Mouse (Mus musculus) kidney, embryonic 15.5 days (tissue): ENCODE measurements around the gene Wnt3a. TPM values are rescaled to one million over a fixed set of nuclear protein-coding genes. Genes with fewer than 3 reads are reported as not detected.

Experiments
- ATAC-seq: fragments of 200-750 bp; cut with Nextera tagmentation; replicated peaks from 2 replicates; pipeline ENCODE4 v1.8.0; 2017; ENCODE audit warnings: moderate TSS enrichment; ENCODE audit not compliant: low FRiP score
- H3K27ac ChIP-seq: fragments of 300-500 bp; sonication (generic); 2 replicates; pipeline ENCODE4 v1.5.1; 2015; ENCODE audit warnings: mild to moderate bottlenecking, inconsistent platforms
- H3K27me3 ChIP-seq: fragments of 300-500 bp; sonication (generic); 2 replicates; pipeline ENCODE4 v1.6.1; 2015; ENCODE audit warnings: inconsistent platforms
- H3K36me3 ChIP-seq: fragments of 300-500 bp; sonication (generic); 2 replicates; pipeline ENCODE4 v1.6.1; 2015; ENCODE audit warnings: inconsistent platforms
- H3K4me1 ChIP-seq: fragments of 300-500 bp; sonication (generic); 2 replicates; pipeline ENCODE4 v1.6.1; 2015; ENCODE audit warnings: inconsistent platforms
- H3K4me2 ChIP-seq: fragments of 300-500 bp; sonication (generic); 2 replicates; pipeline ENCODE4 v1.6.1; 2015; ENCODE audit warnings: moderate library complexity, mild to moderate bottlenecking, inconsistent platforms
- H3K4me3 ChIP-seq: fragments of 300-500 bp; sonication (generic); replicated peaks from 2 replicates; pipeline ENCODE4 v1.5.1; 2015; ENCODE audit warnings: mild to moderate bottlenecking, inconsistent platforms
- H3K9ac ChIP-seq: fragments of 300-500 bp; sonication (generic); 2 replicates; pipeline ENCODE4 v1.6.1; 2015; ENCODE audit warnings: mild to moderate bottlenecking, inconsistent platforms
- H3K9me3 ChIP-seq: fragments of 300-500 bp; sonication (generic); replicated peaks from 2 replicates; pipeline ENCODE4 v1.6.1; 2016; ENCODE audit warnings: inconsistent platforms
- WGBS: fragments of 180-500 bp; shearing (Covaris S2); methylation state at CpG from one replicate; pipeline ENCODE4 v1.1.7; 2015; ENCODE audit warnings: mixed read lengths; 5-methylcytosine and 5-hydroxymethylcytosine counted together
- polyA plus RNA-seq: library from polyadenylated mRNA; unstranded; fragments of >200 nt; fragmentation: Nextera tagmentation; extraction: Ambion mirVana; gene quantifications from 2 replicates; pipeline ENCODE4 v1.2.1, GENCODE M21; 2015

Wnt3a gene
- polyA plus RNA-seq, 1 experiment from 2014 or later, result not detected

DNA sequence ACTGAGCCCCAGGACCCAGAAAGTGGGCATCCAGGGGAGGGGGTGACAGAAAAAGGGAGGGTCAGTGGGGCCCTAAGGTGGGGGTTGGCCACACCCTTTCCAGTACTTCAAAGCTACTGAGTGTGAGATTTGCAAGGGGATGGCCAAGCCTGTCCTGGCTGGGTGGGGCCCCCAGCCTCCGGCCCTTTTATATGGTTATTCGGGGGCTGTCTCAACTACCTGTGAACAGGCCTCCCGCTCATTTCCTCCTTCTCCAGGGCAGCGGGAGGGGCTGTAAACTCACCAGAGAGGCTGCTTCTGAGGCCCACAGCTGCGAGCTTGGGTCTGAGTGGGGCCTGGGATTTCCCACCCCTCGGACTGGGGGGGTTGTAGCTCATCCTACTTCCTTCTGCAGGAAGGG is 46.7 kb downstream of the Wnt3a start:
- Histone ChIP-seq H3K4me2 (no peak overlapping the region), H3K9ac (no peak overlapping the region), H3K27me3 (peaks cover 40% of the 10 kb centered on the region), H3K27ac (no peak overlapping the region), H3K4me1 (peaks cover 4% of the 10 kb centered on the region; the same call in 1 of the 2 replicates), H3K9me3 (no peaks in the 10 kb centered on the region), H3K36me3 (no peaks in the 10 kb centered on the region), H3K4me3 (no peak overlapping the region)
- 8% methylated on average over 6 of the region's 6 CpGs for WGBS
- ATAC-seq, result no peak

DNA sequence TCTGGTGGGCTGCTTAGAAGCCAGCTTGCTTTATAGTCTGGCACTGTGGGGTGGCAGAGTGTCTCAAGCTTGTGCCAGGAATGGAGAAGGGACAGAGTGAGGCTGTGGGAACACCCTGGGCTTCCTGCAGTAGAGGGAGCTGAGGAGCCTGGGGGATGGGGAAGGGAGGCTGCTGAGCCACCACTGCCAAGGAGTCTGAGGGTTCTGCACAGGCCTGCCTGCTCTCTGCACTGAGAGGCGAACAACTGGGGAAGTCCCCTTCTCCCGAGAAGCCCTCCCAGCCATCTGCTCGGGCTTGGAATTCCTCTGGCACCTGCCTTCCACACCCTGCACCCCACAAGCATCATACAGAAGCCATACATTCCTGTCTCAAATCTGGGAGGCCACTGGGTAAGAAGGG is 48.7 kb downstream of the Wnt3a start:
- peaks cover 38% of the 10 kb centered on the region for H3K27me3 ChIP-seq
- no peak overlapping the region for H3K27ac ChIP-seq
- H3K4me2 ChIP-seq, result no peak overlapping the region
- H3K9ac ChIP-seq, result no peak overlapping the region
- ATAC-seq, result no peak
- peaks cover 15% of the 10 kb centered on the region; the same call in 1 of the 2 replicates for H3K4me1 ChIP-seq
- WGBS, result 8% methylated on average over 3 of the region's 3 CpGs
- H3K9me3 ChIP-seq, result no peaks in the 10 kb centered on the region
- H3K4me3 ChIP-seq, result no peak overlapping the region
- no peaks in the 10 kb centered on the region for H3K36me3 ChIP-seq

DNA sequence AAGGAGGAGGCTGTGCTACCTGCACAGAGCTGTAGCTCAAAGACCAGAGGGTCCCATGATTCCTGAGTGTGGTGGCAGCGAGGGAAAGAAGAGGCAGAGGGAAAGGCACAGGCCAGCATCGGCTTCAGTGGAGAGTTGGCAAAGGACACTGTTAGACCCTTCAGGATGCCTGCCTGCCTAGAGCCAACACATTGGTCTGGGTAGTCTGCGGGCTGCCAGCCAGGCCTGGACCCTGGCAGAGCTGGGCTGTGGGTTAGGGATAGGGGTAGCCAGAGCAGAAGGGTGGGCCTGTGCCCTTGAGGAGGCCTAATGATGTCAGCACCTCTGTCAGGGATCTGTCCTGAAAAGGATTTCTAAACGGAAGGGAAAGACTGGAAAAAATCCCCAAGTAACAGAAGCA is 50.8 kb downstream of the Wnt3a start:
- H3K9me3 ChIP-seq, result no peaks in the 10 kb centered on the region
- H3K4me1 ChIP-seq, result peaks cover 15% of the 10 kb centered on the region; the same call in 1 of the 2 replicates
- H3K36me3 ChIP-seq, result no peaks in the 10 kb centered on the region
- no peak for ATAC-seq
- H3K9ac ChIP-seq, result no peak overlapping the region
- H3K4me3 ChIP-seq, result no peak overlapping the region
- H3K27me3 ChIP-seq, result peaks cover 33% of the 10 kb centered on the region
- no peak overlapping the region for H3K4me2 ChIP-seq
- 78% methylated on average over 4 of the region's 4 CpGs for WGBS
- no peak overlapping the region for H3K27ac ChIP-seq

DNA sequence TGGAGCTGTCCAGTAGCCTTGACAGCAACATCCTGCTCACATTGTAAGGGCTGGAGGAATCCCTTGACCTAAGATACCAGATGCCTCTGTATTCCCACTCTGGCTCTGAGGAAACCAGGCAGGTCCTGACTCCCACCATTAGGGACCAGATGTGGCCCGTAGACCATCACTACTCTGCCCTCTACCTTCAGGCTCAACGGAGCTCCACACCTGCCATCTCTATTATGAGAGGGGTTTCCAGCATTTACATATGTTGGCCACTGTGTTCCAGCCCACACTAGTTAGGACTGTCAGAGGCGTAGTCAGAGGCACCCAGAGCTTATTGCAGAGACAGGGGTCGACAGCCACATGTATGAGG is 51.1 kb downstream of the Wnt3a start:
- Histone ChIP-seq H3K4me3 (no peak overlapping the region), H3K27ac (no peak overlapping the region), H3K4me2 (no peak overlapping the region), H3K36me3 (no peaks in the 10 kb centered on the region), H3K27me3 (peaks cover 33% of the 10 kb centered on the region), H3K9me3 (no peaks in the 10 kb centered on the region), H3K9ac (no peak overlapping the region), H3K4me1 (peaks cover 15% of the 10 kb centered on the region; the same call in 1 of the 2 replicates)
- no peak for ATAC-seq
- 51% methylated on average over 4 of the region's 4 CpGs for WGBS

DNA sequence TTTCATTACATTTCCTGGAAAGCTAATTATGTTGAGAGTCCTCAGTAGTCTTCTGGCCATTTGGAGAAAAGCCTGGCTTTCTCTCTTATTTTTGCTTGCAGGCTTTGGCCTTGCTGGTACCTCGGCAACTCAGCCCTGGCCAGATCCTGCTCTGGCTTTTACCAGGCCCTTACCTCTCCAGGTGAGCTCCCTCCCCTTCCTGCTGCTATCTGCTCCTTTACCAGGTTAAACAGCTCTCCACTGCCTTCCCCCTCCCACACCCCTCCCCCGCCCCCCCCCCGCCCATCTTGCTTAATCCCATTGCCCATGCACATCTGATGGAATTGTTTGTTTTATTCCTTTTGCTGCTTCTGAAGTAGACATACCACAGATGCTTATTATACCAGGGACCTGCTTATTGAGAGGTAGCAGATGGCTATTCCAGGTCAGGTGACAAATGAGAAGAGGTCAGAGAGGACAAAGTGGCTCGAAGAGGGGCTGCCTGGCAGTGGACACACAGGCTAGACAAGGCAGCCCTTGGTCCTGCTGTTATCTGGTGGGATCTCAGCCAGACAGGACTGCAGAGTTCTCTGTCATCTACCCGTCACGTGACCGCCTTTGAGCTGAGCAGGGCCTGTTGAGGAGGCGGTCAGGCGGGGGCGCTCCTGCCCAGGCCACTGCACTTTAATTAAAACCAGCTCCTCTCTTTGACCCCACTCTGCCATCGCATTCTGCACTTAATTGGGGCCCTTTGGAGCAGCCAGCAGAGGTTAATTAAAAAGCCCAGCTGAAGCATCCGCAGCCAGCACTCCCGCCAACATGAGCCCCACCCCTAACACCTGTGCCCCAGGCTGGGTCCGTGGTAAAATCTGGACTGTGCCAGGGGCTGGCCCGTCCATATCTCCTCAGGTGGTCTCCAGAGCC is 51.8 kb downstream of the Wnt3a start:
- Histone ChIP-seq H3K27ac (no peak overlapping the region), H3K9me3 (no peaks in the 10 kb centered on the region), H3K36me3 (no peaks in the 10 kb centered on the region), H3K4me1 (peaks cover 15% of the 10 kb centered on the region; the same call in 1 of the 2 replicates), H3K27me3 (peaks cover 33% of the 10 kb centered on the region), H3K4me3 (no peak overlapping the region), H3K9ac (no peak overlapping the region), H3K4me2 (no peak overlapping the region)
- WGBS, result 4% methylated on average over 15 of the region's 15 CpGs
- peak; percentile 82 for ATAC-seq

DNA sequence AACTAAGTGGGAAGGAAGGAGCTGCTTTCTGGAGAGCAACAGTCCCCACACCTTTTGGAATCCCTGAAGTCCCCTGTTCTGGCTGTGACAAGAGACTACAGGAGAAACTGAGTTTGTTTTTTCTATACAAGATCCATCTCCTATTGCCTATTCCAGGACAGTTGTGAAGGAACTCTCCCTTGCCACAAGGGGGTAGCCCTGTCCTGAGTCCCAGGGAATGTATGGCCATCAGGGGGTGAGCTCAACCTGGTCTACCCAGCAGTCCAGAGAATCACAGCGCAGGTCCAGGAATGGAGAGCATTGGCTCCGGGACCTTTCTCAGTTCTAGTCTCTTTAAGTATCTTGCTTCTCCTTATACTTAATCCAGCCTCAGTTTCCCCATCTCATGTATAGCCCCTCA is 57.8 kb downstream of the Wnt3a start:
- no peaks in the 10 kb centered on the region for H3K9me3 ChIP-seq
- no peak overlapping the region for H3K9ac ChIP-seq
- H3K4me3 ChIP-seq, result no peak overlapping the region
- no peak for ATAC-seq
- WGBS, result 76% methylated on average over 2 of the region's 2 CpGs
- no peak overlapping the region for H3K27ac ChIP-seq
- H3K4me2 ChIP-seq, result no peak overlapping the region
- H3K4me1 ChIP-seq, result peaks cover 12% of the 10 kb centered on the region
- no peaks in the 10 kb centered on the region for H3K36me3 ChIP-seq
- H3K27me3 ChIP-seq, result no peaks in the 10 kb centered on the region

DNA sequence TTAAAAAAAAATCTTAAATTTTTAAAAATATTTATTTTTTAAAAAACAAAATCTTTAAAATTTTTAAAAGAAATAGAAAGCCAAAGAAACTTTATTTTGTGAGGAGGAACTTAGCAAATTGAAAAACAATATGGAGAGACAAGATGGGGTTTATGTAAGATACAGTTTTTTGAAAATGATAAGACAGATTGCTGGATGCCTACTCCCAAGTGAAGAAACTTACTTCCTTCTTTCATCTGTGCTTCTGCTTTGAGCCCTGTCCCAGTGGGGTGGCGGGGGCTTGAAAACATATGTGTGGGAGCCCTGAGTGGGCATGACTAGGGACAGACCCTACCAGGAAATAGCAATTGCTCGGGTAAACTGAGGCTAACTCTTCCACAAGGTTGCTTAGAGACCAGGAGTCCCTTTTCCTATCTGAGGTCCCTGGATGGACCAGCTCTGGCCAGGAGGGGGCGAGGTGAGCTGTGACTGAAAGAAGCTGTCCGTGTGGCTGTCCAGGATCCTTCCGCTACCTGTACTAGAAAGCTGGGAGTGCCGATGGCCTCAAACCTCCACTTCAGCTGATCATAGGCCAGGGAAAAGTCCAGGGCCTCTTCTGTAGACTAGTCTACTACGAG is 60.3 kb downstream of the Wnt3a start:
- ATAC-seq, result no peak
- 13% methylated on average over 7 of the region's 7 CpGs for WGBS
- Histone ChIP-seq H3K27ac (no peak overlapping the region), H3K4me1 (peaks cover 25% of the 10 kb centered on the region), H3K27me3 (no peaks in the 10 kb centered on the region), H3K4me2 (no peak overlapping the region), H3K4me3 (no peak overlapping the region), H3K36me3 (no peaks in the 10 kb centered on the region), H3K9ac (no peak overlapping the region), H3K9me3 (no peaks in the 10 kb centered on the region)

DNA sequence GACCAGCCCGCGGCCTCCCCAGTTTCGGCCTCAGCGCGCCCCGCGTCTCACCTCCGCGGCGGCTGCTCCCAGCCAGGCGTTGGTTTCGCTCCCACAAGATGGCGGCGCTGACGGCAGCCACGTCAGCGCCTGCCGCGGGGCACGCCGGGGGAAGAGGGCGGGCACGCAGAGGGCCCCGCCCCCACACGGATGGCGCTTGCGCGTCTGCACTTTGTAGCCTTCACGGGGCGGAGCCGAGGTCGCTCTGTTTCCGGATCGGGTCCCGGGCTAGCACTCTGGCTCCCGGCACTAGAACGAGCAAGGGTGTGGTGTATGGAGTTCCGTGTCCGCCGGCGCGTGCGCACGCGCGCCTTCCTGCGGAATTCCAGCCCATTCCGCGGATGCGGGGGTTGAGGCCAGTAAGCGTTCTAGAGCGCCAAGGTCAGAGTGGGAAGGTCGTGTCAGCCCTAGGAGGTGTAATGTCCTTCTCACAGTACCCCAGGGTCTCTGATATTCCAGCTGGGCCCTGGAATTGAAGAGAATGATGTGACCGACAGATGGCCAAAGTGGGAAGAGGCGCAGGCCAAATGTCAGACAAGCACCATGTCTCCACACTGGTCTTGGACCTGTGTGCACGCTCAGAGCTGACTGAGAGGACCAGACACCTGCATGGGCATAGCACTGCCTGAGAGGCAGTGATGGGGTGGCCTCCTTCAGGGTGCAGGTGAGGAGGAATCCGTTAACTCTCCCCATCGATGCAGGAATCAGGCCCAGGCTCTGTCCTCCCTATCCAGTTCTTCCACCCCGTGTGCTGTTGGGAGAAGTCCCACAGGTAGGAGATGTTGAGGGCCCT is 62.2 kb downstream of the Wnt3a start, which contains the start of gene Arf1:
Gene Arf1, minus strand, starts transcription at position 149 of the 832 bp plus-strand sequence.
- 4% methylated on average over 59 of the region's 59 CpGs for WGBS
- H3K36me3 ChIP-seq, result peaks cover 7% of the 10 kb centered on the region
- H3K27ac ChIP-seq, result peak within 1 kb of the TSS; percentile 98

DNA sequence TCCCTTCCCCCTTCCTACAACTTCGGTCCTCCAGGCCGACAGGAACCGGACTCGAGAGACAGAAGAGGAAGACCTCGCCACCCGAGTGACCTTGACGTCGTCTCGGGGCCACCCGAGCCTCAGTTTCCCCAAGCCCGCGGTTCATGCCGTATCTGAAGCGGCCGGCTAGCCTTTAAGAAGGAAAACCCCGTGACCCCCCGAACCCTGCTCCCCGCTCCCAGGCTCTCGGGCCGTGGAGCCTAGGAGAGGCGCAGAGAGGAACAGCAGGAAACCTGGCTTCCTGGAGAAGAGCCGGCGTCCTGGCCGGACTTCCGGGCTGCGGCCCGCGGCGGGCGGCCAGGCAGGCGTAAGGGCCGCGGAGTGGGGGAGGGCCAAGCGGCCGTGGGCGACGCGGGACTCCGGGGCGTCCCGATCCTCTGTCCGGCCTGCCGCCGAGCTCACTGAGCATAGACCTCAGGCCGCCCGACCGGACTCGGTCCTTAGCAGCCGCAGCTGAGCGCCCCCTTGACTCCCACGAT is 62.9 kb downstream of the Wnt3a start:
- peak overlapping the region; percentile 100 for H3K9ac ChIP-seq
- WGBS, result under 1% methylated on average over 47 of the region's 51 CpGs
- H3K36me3 ChIP-seq, result peaks cover 11% of the 10 kb centered on the region
- H3K27me3 ChIP-seq, result no peaks in the 10 kb centered on the region
- peaks cover 42% of the 10 kb centered on the region for H3K4me1 ChIP-seq
- peak overlapping the region; percentile 72 for H3K4me2 ChIP-seq
- ATAC-seq, result peak; percentile 84
- H3K4me3 ChIP-seq, result peak overlapping the region; percentile 96
- peak overlapping the region; percentile 98 for H3K27ac ChIP-seq
- no peaks in the 10 kb centered on the region for H3K9me3 ChIP-seq

More for the DNA sequence above, 62.2 kb downstream of the Wnt3a start, which contains the start of gene Arf1:
- ATAC-seq, result peak; percentile 97
- peaks cover 36% of the 10 kb centered on the region for H3K4me1 ChIP-seq
- no peaks in the 10 kb centered on the region for H3K9me3 ChIP-seq
- no peaks in the 10 kb centered on the region for H3K27me3 ChIP-seq
- H3K4me3 ChIP-seq, result peak within 1 kb of the TSS; percentile 96
- H3K4me2 ChIP-seq, result peak within 1 kb of the TSS; percentile 72
- peak within 1 kb of the TSS; percentile 100 for H3K9ac ChIP-seq

DNA sequence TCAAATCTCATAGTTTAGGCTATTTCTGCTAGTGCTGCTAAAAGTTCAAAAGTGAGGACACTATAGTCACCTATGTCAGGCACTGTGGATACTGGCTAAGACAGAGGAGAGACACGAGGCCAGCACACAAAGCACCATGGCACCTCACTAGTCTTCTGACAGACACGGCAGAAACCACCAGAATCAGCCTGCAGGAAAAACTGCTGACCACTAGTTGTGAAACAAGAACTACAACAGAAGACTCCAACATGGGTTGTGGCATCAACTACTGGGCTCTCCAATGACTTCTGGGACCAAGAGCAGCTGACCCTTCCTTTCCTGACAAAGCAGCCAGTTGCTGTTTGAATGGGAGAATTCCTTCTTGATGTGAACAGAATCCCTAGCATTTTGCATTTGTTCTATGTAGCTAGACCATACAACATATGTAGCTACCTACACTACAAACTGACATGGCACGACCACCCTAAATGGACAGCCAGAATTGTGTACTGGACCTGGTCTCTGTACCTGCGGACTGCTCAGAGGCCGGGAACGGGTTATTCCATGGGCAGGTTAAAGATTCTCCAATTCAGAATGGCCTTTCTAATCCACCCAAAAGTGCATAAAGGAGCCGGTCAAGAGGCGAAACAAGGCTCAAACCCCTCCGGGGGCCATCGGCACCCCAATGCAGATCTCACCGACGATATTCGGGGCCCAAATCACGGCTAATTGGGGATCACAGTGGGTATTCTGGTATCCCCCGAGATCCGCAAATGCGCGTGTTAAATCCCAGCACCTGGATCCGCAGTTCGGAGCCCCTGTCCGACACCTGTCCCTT is 63.6 kb downstream of the Wnt3a start:
- Histone ChIP-seq H3K27me3 (no peaks in the 10 kb centered on the region), H3K4me1 (peaks cover 47% of the 10 kb centered on the region), H3K4me2 (peak overlapping the region; percentile 72), H3K9ac (peak overlapping the region; percentile 100), H3K36me3 (peaks cover 11% of the 10 kb centered on the region), H3K4me3 (peak overlapping the region; percentile 96), H3K27ac (peak overlapping the region; percentile 98), H3K9me3 (no peaks in the 10 kb centered on the region)
- ATAC-seq, result no peak
- 3% methylated on average over 21 of the region's 21 CpGs for WGBS

DNA sequence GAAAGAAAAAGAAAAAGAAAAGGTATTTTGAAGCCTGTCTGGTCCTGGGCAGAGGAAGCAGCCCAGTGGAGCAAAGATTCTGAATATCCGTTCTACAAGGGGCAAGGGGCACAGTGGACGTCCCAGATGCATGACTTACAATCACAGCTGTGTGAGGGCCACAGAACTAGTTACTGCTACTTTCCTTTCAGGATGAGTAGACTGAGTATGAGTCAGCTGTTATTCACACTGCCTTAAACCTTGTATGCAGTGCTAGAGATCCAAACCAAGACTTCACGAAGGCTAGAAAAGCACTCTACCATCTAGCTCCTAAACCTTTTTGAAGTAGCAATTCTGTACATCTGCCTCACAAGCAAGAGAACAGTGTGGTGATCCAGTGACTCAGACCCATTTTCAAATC is 64.3 kb downstream of the Wnt3a start:
- H3K4me1 ChIP-seq, result peaks cover 48% of the 10 kb centered on the region
- H3K4me2 ChIP-seq, result peak overlapping the region; percentile 72
- WGBS, result 29% methylated on average over 3 of the region's 3 CpGs
- no peak for ATAC-seq
- H3K9ac ChIP-seq, result peak overlapping the region; percentile 100; the same call in 1 of the 2 replicates
- peaks cover 11% of the 10 kb centered on the region for H3K36me3 ChIP-seq
- no peaks in the 10 kb centered on the region for H3K27me3 ChIP-seq
- no peaks in the 10 kb centered on the region for H3K9me3 ChIP-seq
- H3K27ac ChIP-seq, result 0 out of 2 replicates have a peak overlapping the region, but pooled peaks have one; percentile 33
- peak overlapping the region; percentile 96 for H3K4me3 ChIP-seq
